14 mouse cellular contexts compared by ENCODE assay signal in genomic region chr4:106933813-106934482, GRCm38 (mm10). TPM values are rescaled to one million over a fixed set of nuclear protein-coding genes. Genes with fewer than 3 reads are reported as not detected.
DNase-seq lines count a peak whose midpoint lies in the region; ATAC-seq lines count a peak whose summit lies in the region.
"Had no signal": no experiment of that assay in that cellular context is flagged by ENCODE, and none has a peak within 500 bp of the region (broad histone marks: within the 10 kb centered on the region; RNA-seq: fewer than 3 reads in every experiment).

No protein-coding gene starts in this region.

- 82% methylated on average over 9 of the region's 9 CpGs for WGBS in hindbrain, embryonic 10.5 days
- 79% methylated on average over 9 of the region's 9 CpGs for WGBS in hindbrain, embryonic 14.5 days
- WGBS in midbrain, embryonic 13.5 days = 78% methylated on average over 9 of the region's 9 CpGs
- 73% methylated on average over 9 of the region's 9 CpGs for WGBS in midbrain, embryonic 16.5 days
- 48% methylated on average over 9 of the region's 9 CpGs for WGBS in liver, embryonic 11.5 days
- 54% methylated on average over 9 of the region's 9 CpGs for WGBS in stomach, embryonic 16.5 days

- H3K27me3 ChIP-seq in hindbrain, embryonic 10.5 days (ENCODE audit: insufficient read depth, poor library complexity, severe bottlenecking) = no peaks in the 10 kb centered on the region
- H3K27me3 ChIP-seq in hindbrain, embryonic 14.5 days (ENCODE audit: control insufficient read depth, insufficient read depth, low read length) = no peaks in the 10 kb centered on the region
- H3K27me3 ChIP-seq in midbrain, embryonic 13.5 days = no peaks in the 10 kb centered on the region
- no peaks in the 10 kb centered on the region for H3K27me3 ChIP-seq in midbrain, embryonic 16.5 days (ENCODE audit: control insufficient read depth, insufficient read depth, low read depth, low read length)
- H3K27me3 ChIP-seq in liver, embryonic 11.5 days (replicated peaks; ENCODE audit: control insufficient read depth, insufficient read depth, low read length) = no peaks in the 10 kb centered on the region
- H3K27me3 ChIP-seq in stomach, embryonic 16.5 days (ENCODE audit: control insufficient read depth, insufficient read depth, low read length) = no peaks in the 10 kb centered on the region
- H3K27me3 ChIP-seq: embryonic facial prominence, embryonic 12.5 days; limb, embryonic 13.5 days had no signal

- no peaks in the 10 kb centered on the region for H3K9me3 ChIP-seq in hindbrain, embryonic 10.5 days
- H3K9me3 ChIP-seq in hindbrain, embryonic 14.5 days (ENCODE audit: control insufficient read depth, low read length) = no peaks in the 10 kb centered on the region
- no peaks in the 10 kb centered on the region for H3K9me3 ChIP-seq in midbrain, embryonic 13.5 days
- no peaks in the 10 kb centered on the region for H3K9me3 ChIP-seq in midbrain, embryonic 16.5 days (replicated peaks; ENCODE audit: control insufficient read depth, low read length, poor library complexity, severe bottlenecking)
- no peaks in the 10 kb centered on the region for H3K9me3 ChIP-seq in liver, embryonic 11.5 days (ENCODE audit: control insufficient read depth, low read length)
- H3K9me3 ChIP-seq in stomach, embryonic 16.5 days (replicated peaks; ENCODE audit: control insufficient read depth, low read length) = no peaks in the 10 kb centered on the region
- H3K9me3 ChIP-seq: embryonic facial prominence, embryonic 12.5 days; limb, embryonic 13.5 days had no signal

- peak overlapping the region; percentile 26; the same call in 1 of the 2 replicates for H3K27ac ChIP-seq in hindbrain, embryonic 10.5 days
- no peak overlapping the region for H3K27ac ChIP-seq in hindbrain, embryonic 14.5 days
- H3K27ac ChIP-seq in midbrain, embryonic 13.5 days = peak overlapping the region; percentile 12; the same call in 1 of the 2 replicates
- H3K27ac ChIP-seq in midbrain, embryonic 16.5 days (ENCODE audit: low read length) = no peak overlapping the region
- peak overlapping the region; percentile 94 for H3K27ac ChIP-seq in liver, embryonic 11.5 days (ENCODE audit: low read depth, low read length)
- H3K27ac ChIP-seq in stomach, embryonic 16.5 days (ENCODE audit: low read length) = peak overlapping the region; percentile 29; the same call in 1 of the 2 replicates

- peaks cover 83% of the 10 kb centered on the region for H3K36me3 ChIP-seq in hindbrain, embryonic 10.5 days
- peaks cover 42% of the 10 kb centered on the region for H3K36me3 ChIP-seq in hindbrain, embryonic 14.5 days (replicated peaks; ENCODE audit: control insufficient read depth, insufficient read depth)
- peaks cover 22% of the 10 kb centered on the region for H3K36me3 ChIP-seq in midbrain, embryonic 13.5 days
- H3K36me3 ChIP-seq in midbrain, embryonic 16.5 days (ENCODE audit: control insufficient read depth, insufficient read depth, low read length) = no peaks in the 10 kb centered on the region; the same call in 1 of the 2 replicates
- peaks cover 12% of the 10 kb centered on the region; the same call in 1 of the 2 replicates for H3K36me3 ChIP-seq in liver, embryonic 11.5 days (ENCODE audit: control insufficient read depth, insufficient read depth, low read length)
- no peaks in the 10 kb centered on the region for H3K36me3 ChIP-seq in stomach, embryonic 16.5 days (ENCODE audit: control insufficient read depth, insufficient read depth, low read length)

- no peak for DNase-seq in hindbrain, embryonic 10.5 days (ENCODE audit: low spot score)
- no peak for DNase-seq in hindbrain, embryonic 14.5 days (ENCODE audit: low spot score)
- no peak for DNase-seq in liver, embryonic 11.5 days (ENCODE audit: low spot score)
- DNase-seq: adrenal gland, postnatal 14 days; cerebellum, postnatal 10 days; heart, adult 11 months; right cerebral cortex, adult 18-20 months had no signal

- H3K4me2 ChIP-seq in hindbrain, embryonic 14.5 days (replicated peaks) = no peak overlapping the region
- no peak overlapping the region for H3K4me2 ChIP-seq in midbrain, embryonic 13.5 days (replicated peaks)
- H3K4me2 ChIP-seq in midbrain, embryonic 16.5 days (ENCODE audit: low read length) = no peak overlapping the region
- H3K4me2 ChIP-seq in liver, embryonic 11.5 days = peak overlapping the region; percentile 50
- H3K4me2 ChIP-seq in stomach, embryonic 16.5 days (ENCODE audit: low read depth, low read length) = no peak overlapping the region
- H3K4me2 ChIP-seq: embryonic facial prominence, embryonic 12.5 days; limb, embryonic 13.5 days had no signal

- no peak overlapping the region for H3K4me3 ChIP-seq in hindbrain, embryonic 10.5 days
- no peak overlapping the region for H3K4me3 ChIP-seq in hindbrain, embryonic 14.5 days (replicated peaks; ENCODE audit: low read length)
- H3K4me3 ChIP-seq in midbrain, embryonic 13.5 days (replicated peaks) = no peak overlapping the region
- H3K4me3 ChIP-seq in midbrain, embryonic 16.5 days (ENCODE audit: low read depth, low read length) = no peak overlapping the region
- H3K4me3 ChIP-seq in liver, embryonic 11.5 days (ENCODE audit: low read depth, low read length) = no peak overlapping the region
- H3K4me3 ChIP-seq in stomach, embryonic 16.5 days (replicated peaks; ENCODE audit: low read length) = no peak overlapping the region
- H3K4me3 ChIP-seq: embryonic facial prominence, embryonic 12.5 days; left cerebral cortex, adult 2 months; limb, embryonic 13.5 days had no signal

- H3K9ac ChIP-seq in hindbrain, embryonic 14.5 days = no peak overlapping the region
- H3K9ac ChIP-seq in midbrain, embryonic 13.5 days (replicated peaks) = no peak overlapping the region
- no peak overlapping the region for H3K9ac ChIP-seq in midbrain, embryonic 16.5 days (ENCODE audit: low read depth, low read length)
- H3K9ac ChIP-seq in liver, embryonic 11.5 days (ENCODE audit: low read depth, low read length) = 0 out of 2 replicates have a peak overlapping the region, but pooled peaks have one; percentile 25
- no peak overlapping the region for H3K9ac ChIP-seq in stomach, embryonic 16.5 days (ENCODE audit: low read length)
- H3K9ac ChIP-seq: embryonic facial prominence, embryonic 12.5 days had no signal

- ATAC-seq in hindbrain, embryonic 14.5 days (ENCODE audit: low FRiP score) = no peak
- no peak for ATAC-seq in midbrain, embryonic 13.5 days
- ATAC-seq in midbrain, embryonic 16.5 days = no peak
- peak; percentile 60 for ATAC-seq in liver, embryonic 11.5 days (replicated peaks; ENCODE audit: low FRiP score)
- ATAC-seq in stomach, embryonic 16.5 days (ENCODE audit: insufficient read depth, low FRiP score) = no peak
- ATAC-seq in inflammation-experienced regulatory T-cells, adult 6 months = no peak

- peaks cover 87% of the 10 kb centered on the region for H3K4me1 ChIP-seq in hindbrain, embryonic 10.5 days (replicated peaks)
- peaks cover 59% of the 10 kb centered on the region for H3K4me1 ChIP-seq in hindbrain, embryonic 14.5 days (replicated peaks; ENCODE audit: control insufficient read depth, insufficient read depth, low read length)
- H3K4me1 ChIP-seq in midbrain, embryonic 13.5 days (replicated peaks) = peaks cover 98% of the 10 kb centered on the region
- H3K4me1 ChIP-seq in midbrain, embryonic 16.5 days (ENCODE audit: control insufficient read depth, insufficient read depth, low read length) = peaks cover 59% of the 10 kb centered on the region
- peaks cover 69% of the 10 kb centered on the region for H3K4me1 ChIP-seq in liver, embryonic 11.5 days (replicated peaks; ENCODE audit: control insufficient read depth, insufficient read depth, low read length)
- H3K4me1 ChIP-seq in stomach, embryonic 16.5 days (ENCODE audit: control insufficient read depth, insufficient read depth, low read length) = peaks cover 48% of the 10 kb centered on the region

RNA-seq across cellular contexts. Expression of gene Ssbp3, which starts 23.4 kb away (rescaled TPM):
- polyA plus RNA-seq in hindbrain, embryonic 10.5 days (2016; fragmentation: Nextera tagmentation; extraction: Ambion mirVana) = 140 and 180 TPM in 2 replicates
- polyA plus RNA-seq in hindbrain, embryonic 14.5 days (2014; fragmentation: Nextera tagmentation; extraction: Ambion mirVana) = 93.0 and 100 TPM in 2 replicates
- polyA plus RNA-seq in midbrain, embryonic 13.5 days (2015; fragmentation: Nextera tagmentation; extraction: Ambion mirVana) = 192 and 229 TPM in 2 replicates
- polyA plus RNA-seq in midbrain, embryonic 16.5 days (2015; fragmentation: Nextera tagmentation; extraction: Ambion mirVana) = 129 and 164 TPM in 2 replicates
- 71.1 and 89.0 TPM in 2 replicates for polyA plus RNA-seq in liver, embryonic 11.5 days (2014; fragmentation: Nextera tagmentation; extraction: Ambion mirVana)
- 48.4 and 52.8 TPM in 2 replicates for polyA plus RNA-seq in stomach, embryonic 16.5 days (2015; fragmentation: Nextera tagmentation; extraction: Ambion mirVana)
- 10 to 100 TPM; 36.1 to 45.6 (median 43.4) TPM for polyA plus RNA-seq in inflammation-experienced regulatory T-cells, adult 6 months (2017; shearing (Covaris generic))

Comparison
In these comparisons a context has a peak if more than half of its experiments do, and no peak if none do; other contexts are left out.
1. H3K27ac ChIP-seq: peak in hindbrain, embryonic 10.5 days (single experiment), midbrain, embryonic 13.5 days (single experiment), liver, embryonic 11.5 days (single experiment) and stomach, embryonic 16.5 days (single experiment); none in hindbrain, embryonic 14.5 days (single experiment) and midbrain, embryonic 16.5 days (single experiment).